Mouse (Mus musculus): ENCODE results near the gene Mad2l2. TPM values are rescaled to one million over a fixed set of nuclear protein-coding genes. Genes with fewer than 3 reads are reported as not detected.

Gene Mad2l2
- polyA plus RNA-seq, 1 experiment from 2014 or later, result 100 TPM

DNA sequence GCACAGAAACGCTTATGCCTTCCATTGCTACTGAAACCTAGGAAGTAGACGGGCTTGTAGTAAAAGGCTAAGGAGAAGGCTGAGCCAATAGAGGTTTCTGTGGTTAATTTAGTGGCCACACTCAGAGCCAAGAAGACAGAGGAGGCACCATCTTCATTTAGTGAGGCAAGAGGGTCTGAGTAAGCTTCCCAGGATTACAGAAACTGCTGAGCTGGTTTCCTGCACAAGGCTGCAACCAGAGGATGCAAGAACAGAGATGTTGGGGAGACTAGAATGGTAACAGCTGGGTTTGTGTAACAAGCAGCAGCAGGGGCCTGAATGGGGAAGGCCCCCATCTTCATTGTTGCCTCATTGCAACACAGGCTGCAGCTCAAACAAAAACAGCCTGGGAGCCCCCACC lies 1.5 kb upstream of the Mad2l2 start:
- peak overlapping the region; percentile 83 for H3K4me2 ChIP-seq (ENCODE audit: low read length)
- H3K27me3 ChIP-seq (ENCODE audit: control insufficient read depth, insufficient read depth, low read depth, low read length), result no peaks in the 10 kb centered on the region
- H3K27ac ChIP-seq (ENCODE audit: low read length), result peak overlapping the region; percentile 97
- H3K36me3 ChIP-seq (ENCODE audit: control insufficient read depth, insufficient read depth, low read length), result no peaks in the 10 kb centered on the region
- peaks cover 26% of the 10 kb centered on the region for H3K4me1 ChIP-seq (ENCODE audit: control insufficient read depth, insufficient read depth, low read length)
- 67% methylated on average over 2 of the region's 2 CpGs for WGBS
- peak overlapping the region; percentile 98; the same call in 1 of the 2 replicates for H3K9ac ChIP-seq (ENCODE audit: low read depth, low read length)
- ATAC-seq, result no peak
- H3K4me3 ChIP-seq (ENCODE audit: low read depth, low read length), result peak overlapping the region; percentile 82
- no peaks in the 10 kb centered on the region for H3K9me3 ChIP-seq (replicated peaks; ENCODE audit: control insufficient read depth, low read length, poor library complexity, severe bottlenecking)

DNA sequence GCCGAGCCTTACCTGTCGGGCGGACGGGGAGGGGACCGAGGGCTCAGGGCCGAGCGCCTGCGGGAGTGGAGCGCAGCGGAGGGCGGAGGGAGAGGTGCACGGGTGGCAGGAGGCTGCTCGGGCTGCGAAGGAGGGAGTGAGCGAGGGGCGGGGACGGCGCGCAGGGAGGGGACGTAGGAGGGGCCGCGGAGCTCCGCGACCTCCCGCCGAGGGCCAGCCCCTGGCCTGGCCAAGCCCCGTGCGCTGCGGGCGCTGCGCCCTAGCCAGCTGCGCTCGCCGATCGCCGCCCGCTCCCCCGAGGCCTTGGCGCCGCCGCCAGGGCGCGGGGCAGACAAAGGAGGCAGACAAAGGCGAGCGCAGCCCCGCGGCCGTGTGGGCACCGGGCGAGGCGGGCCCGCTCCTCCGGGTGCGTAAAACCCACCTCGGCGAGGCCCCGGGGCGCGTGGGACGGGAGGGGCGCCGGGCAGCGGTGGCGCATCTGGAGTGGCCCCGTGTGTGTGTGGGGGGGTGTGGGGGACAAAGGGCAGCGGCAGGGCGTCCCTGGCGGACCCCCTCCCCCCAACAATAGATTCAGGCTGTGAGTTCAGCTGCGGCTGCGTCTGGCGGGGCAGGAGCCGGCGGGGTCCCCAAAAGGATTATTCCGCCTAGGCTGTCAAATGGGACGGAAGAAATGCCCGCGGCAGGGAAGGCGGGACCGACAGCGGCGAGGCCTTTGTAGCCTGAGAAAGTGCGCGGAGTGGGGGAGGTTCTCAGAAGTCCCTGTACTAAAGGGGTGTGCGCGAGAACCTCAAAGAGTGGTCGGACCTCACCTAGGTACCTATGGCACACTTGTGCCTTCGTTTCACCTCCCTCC lies 603 bp downstream of the Mad2l2 start, which contains the start of gene Draxin:
Gene Draxin (minus strand): TSS at position 138 of the 853 bp plus-strand sequence.
- H3K4me1 ChIP-seq (ENCODE audit: control insufficient read depth, insufficient read depth, low read length), result peaks cover 24% of the 10 kb centered on the region
- H3K9me3 ChIP-seq (replicated peaks; ENCODE audit: control insufficient read depth, low read length, poor library complexity, severe bottlenecking), result no peaks in the 10 kb centered on the region
- no peaks in the 10 kb centered on the region for H3K27me3 ChIP-seq (ENCODE audit: control insufficient read depth, insufficient read depth, low read depth, low read length)
- peak within 1 kb of the TSS; percentile 82 for H3K4me3 ChIP-seq (ENCODE audit: low read depth, low read length)
- H3K36me3 ChIP-seq (ENCODE audit: control insufficient read depth, insufficient read depth, low read length), result no peaks in the 10 kb centered on the region
- ATAC-seq, result peak; percentile 73
- peak within 1 kb of the TSS; percentile 98 for H3K9ac ChIP-seq (ENCODE audit: low read depth, low read length)
- H3K27ac ChIP-seq (ENCODE audit: low read length), result peak within 1 kb of the TSS; percentile 97
- WGBS, result under 1% methylated on average over 79 of the region's 87 CpGs
- peak within 1 kb of the TSS; percentile 83 for H3K4me2 ChIP-seq (ENCODE audit: low read length)

DNA sequence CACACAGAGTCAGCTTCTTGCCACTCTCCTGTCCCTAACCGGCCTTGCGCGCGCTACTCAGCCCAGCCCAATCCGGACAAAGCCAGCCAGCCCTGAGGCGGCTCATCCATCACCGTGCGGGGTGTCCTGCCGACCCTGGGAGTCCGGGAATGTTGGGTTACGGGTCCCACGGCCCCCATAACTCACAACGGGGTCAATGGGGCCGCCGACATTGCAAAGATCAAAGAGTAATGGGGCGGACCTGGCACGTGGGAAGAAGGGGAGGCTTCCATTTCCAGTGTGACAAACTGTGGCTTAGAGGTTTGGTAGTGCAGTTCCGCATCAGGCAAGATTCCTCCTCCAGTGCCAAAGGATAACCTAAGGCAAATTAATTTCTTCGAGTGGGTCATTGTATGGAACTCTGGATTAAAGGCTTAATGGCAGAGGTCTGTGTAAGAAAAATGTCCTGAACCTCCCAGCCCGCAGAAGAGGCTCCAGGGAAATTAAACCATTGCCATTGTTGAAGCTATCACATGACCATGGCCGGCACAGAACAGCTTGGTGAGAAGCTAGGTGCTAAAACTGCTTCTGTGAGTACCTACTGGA lies 1.4 kb downstream of the Mad2l2 start:
- H3K4me1 ChIP-seq (ENCODE audit: control insufficient read depth, insufficient read depth, low read length), result peaks cover 24% of the 10 kb centered on the region
- WGBS, result 0% methylated on average over 21 of the region's 21 CpGs
- H3K4me2 ChIP-seq (ENCODE audit: low read length), result peak overlapping the region; percentile 83

DNA sequence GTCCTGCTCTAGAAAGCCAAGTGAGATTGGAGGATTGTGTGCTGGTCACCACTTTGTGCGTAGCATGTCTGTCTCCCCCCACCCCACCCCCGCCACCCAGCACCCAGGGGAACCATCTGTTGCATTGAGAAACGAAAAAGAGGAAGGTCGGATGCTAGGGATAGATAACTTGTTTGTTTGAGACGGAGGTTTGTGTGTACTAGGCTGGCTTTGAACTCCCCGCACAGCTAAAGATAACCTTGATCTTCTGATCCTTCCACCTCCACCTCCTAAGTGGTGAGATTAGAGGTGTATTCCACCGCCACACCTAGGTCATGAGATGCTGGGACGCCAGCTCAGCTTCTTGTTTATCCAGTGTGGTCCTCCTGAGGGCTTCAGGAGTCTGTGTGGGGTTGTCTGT lies 4.8 kb downstream of the Mad2l2 start:
- no peak overlapping the region for H3K27ac ChIP-seq (ENCODE audit: low read length)
- no peak overlapping the region for H3K4me3 ChIP-seq (ENCODE audit: low read depth, low read length)
- ATAC-seq, result no peak
- peaks cover 18% of the 10 kb centered on the region for H3K4me1 ChIP-seq (ENCODE audit: control insufficient read depth, insufficient read depth, low read length)
- no peaks in the 10 kb centered on the region for H3K27me3 ChIP-seq (ENCODE audit: control insufficient read depth, insufficient read depth, low read depth, low read length)
- H3K9ac ChIP-seq (ENCODE audit: low read depth, low read length), result no peak overlapping the region
- no peak overlapping the region for H3K4me2 ChIP-seq (ENCODE audit: low read length)
- WGBS, result 85% methylated on average over 8 of the region's 8 CpGs
- H3K36me3 ChIP-seq (ENCODE audit: control insufficient read depth, insufficient read depth, low read length), result no peaks in the 10 kb centered on the region
- H3K9me3 ChIP-seq (replicated peaks; ENCODE audit: control insufficient read depth, low read length, poor library complexity, severe bottlenecking), result no peaks in the 10 kb centered on the region

More for the DNA sequence above, 1.4 kb downstream of the Mad2l2 start:
- Histone ChIP-seq H3K27ac (ENCODE audit: low read length) (peak overlapping the region; percentile 97), H3K4me3 (ENCODE audit: low read depth, low read length) (peak overlapping the region; percentile 82), H3K36me3 (ENCODE audit: control insufficient read depth, insufficient read depth, low read length) (no peaks in the 10 kb centered on the region), H3K9ac (ENCODE audit: low read depth, low read length) (peak overlapping the region; percentile 98), H3K9me3 (replicated peaks; ENCODE audit: control insufficient read depth, low read length, poor library complexity, severe bottlenecking) (no peaks in the 10 kb centered on the region), H3K27me3 (ENCODE audit: control insufficient read depth, insufficient read depth, low read depth, low read length) (no peaks in the 10 kb centered on the region)
- peak; percentile 61; the same call in 1 of the 2 replicates for ATAC-seq

DNA sequence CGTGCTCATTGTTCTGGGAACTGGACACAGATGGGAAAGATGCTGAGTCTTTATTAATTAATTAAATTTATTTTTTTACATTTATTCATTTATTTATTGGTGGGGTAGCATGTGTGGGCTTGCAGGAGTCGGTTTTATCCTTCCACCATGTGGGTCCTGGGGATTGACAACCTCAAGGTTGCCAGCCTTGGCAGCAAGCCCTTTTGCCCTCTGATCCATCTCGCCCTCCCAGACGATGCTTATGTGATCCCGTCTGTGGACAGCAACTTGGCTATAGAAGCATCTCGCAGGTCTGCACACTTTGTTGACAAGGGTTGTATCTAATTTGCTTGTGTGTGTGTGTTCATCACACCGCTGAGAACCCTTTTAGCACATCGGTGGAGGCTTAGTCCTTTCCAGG lies 7.3 kb downstream of the Mad2l2 start:
- H3K27ac ChIP-seq (ENCODE audit: low read length), result no peak overlapping the region; the same call in 1 of the 2 replicates
- no peak overlapping the region for H3K9ac ChIP-seq (ENCODE audit: low read depth, low read length)
- peaks cover 16% of the 10 kb centered on the region for H3K4me1 ChIP-seq (ENCODE audit: control insufficient read depth, insufficient read depth, low read length)
- H3K27me3 ChIP-seq (ENCODE audit: control insufficient read depth, insufficient read depth, low read depth, low read length), result no peaks in the 10 kb centered on the region
- ATAC-seq, result no peak
- WGBS, result 59% methylated on average over 8 of the region's 8 CpGs
- H3K4me2 ChIP-seq (ENCODE audit: low read length), result no peak overlapping the region
- H3K4me3 ChIP-seq (ENCODE audit: low read depth, low read length), result no peak overlapping the region
- H3K9me3 ChIP-seq (replicated peaks; ENCODE audit: control insufficient read depth, low read length, poor library complexity, severe bottlenecking), result no peaks in the 10 kb centered on the region
- H3K36me3 ChIP-seq (ENCODE audit: control insufficient read depth, insufficient read depth, low read length), result no peaks in the 10 kb centered on the region

DNA sequence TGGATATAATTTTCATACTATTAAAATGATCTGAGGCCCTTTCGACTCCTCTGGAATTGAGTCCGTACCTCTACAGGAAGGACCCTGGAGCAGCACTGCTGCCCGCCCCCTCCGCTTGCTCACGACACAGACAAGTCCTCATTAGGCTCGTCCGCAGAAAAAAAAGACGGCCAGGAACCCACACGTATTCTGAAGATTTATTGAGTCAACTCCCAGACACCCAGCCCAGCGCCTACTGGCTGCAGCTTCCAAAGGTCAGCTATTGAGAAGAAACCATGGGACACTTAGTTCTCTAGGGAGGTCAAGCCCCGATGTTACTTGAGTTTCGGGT lies 9.5 kb downstream of the Mad2l2 start:
- no peak for ATAC-seq
- under 1% methylated on average over 12 of the region's 12 CpGs for WGBS
- peak overlapping the region; percentile 74 for H3K4me3 ChIP-seq (ENCODE audit: low read depth, low read length)

DNA sequence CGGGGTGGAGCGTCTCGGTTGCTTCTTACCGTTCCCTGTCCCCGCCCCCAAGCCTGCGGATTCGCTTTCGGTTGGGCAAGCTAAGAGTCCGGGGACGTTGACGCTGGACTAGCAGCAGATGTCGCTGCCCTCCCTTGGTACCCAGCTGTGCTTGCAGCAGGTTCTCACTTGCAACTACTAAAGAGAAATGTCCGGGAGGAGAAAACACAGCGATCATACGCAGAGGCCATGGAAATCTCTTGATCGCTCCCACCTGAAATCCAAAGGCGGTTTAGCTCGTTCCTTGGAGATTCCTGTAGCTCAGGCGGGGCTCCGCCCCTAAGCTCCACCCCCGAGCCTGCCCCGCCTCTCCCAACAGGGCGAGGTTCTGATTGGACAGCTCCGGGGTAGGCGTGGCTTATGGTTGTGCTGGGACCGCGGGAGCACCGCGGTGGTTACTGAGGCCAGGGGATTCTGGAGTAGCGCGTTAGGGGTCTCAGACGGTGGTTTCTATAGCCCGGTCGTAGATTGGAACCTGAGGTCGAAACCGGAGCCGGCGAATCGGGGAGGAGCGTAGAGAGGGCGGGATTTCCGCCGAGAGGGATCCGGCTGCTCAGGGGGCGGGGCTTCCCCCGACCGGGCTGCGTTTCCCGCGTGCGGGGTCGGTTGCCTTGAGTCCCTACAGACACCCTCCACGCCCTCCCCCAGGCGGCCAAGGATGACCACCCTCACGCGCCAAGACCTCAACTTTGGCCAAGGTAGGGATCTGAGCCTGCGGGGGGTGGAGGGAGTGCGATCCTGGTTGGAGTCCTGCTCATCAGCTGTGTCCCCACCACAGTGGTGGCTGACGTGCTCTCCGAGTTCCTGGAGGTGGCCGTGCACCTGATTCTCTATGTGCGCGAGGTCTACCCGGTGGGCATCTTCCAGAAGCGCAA lies 10.2 kb downstream of the Mad2l2 start:
- H3K27me3 ChIP-seq (ENCODE audit: control insufficient read depth, insufficient read depth, low read depth, low read length), result no peaks in the 10 kb centered on the region
- WGBS, result under 1% methylated on average over 61 of the region's 65 CpGs
- no peaks in the 10 kb centered on the region for H3K9me3 ChIP-seq (replicated peaks; ENCODE audit: control insufficient read depth, low read length, poor library complexity, severe bottlenecking)
- peak overlapping the region; percentile 91 for H3K27ac ChIP-seq (ENCODE audit: low read length)
- H3K4me2 ChIP-seq (ENCODE audit: low read length), result peak overlapping the region; percentile 91
- H3K4me1 ChIP-seq (ENCODE audit: control insufficient read depth, insufficient read depth, low read length), result peaks cover 13% of the 10 kb centered on the region
- peaks cover 5% of the 10 kb centered on the region; the same call in 1 of the 2 replicates for H3K36me3 ChIP-seq (ENCODE audit: control insufficient read depth, insufficient read depth, low read length)
- peak overlapping the region; percentile 85 for H3K9ac ChIP-seq (ENCODE audit: low read depth, low read length)
- peak; percentile 93 for ATAC-seq
- peak overlapping the region; percentile 74 for H3K4me3 ChIP-seq (ENCODE audit: low read depth, low read length)

More for the DNA sequence above, 9.5 kb downstream of the Mad2l2 start:
- peak overlapping the region; percentile 85 for H3K9ac ChIP-seq (ENCODE audit: low read depth, low read length)
- H3K36me3 ChIP-seq (ENCODE audit: control insufficient read depth, insufficient read depth, low read length), result no peaks in the 10 kb centered on the region
- peaks cover 13% of the 10 kb centered on the region for H3K4me1 ChIP-seq (ENCODE audit: control insufficient read depth, insufficient read depth, low read length)
- peak overlapping the region; percentile 91 for H3K4me2 ChIP-seq (ENCODE audit: low read length)
- H3K27me3 ChIP-seq (ENCODE audit: control insufficient read depth, insufficient read depth, low read depth, low read length), result no peaks in the 10 kb centered on the region
- no peaks in the 10 kb centered on the region for H3K9me3 ChIP-seq (replicated peaks; ENCODE audit: control insufficient read depth, low read length, poor library complexity, severe bottlenecking)
- H3K27ac ChIP-seq (ENCODE audit: low read length), result peak overlapping the region; percentile 91

DNA sequence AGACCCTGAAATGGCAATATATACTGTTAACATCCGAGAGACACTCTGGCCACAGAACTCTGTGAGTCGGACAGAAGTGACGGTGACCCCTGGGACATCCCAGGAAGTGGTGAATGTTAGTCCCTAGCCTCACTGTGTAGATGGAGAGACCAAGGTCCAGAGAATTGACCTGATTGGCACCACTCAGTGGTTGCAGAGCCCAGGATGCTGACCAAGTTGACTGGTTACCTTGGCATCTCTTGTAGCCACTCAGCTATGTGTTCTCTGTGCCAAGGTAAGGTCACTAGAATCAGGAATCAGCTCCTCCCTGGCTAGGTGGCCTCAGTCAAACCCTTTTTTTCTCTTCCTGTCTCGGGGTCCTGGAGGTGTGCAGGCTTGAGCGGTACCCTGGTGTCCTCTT lies 13.5 kb downstream of the Mad2l2 start:
- Histone ChIP-seq H3K27ac (ENCODE audit: low read length) (no peak overlapping the region), H3K9ac (ENCODE audit: low read depth, low read length) (no peak overlapping the region), H3K4me2 (ENCODE audit: low read length) (no peak overlapping the region), H3K27me3 (ENCODE audit: control insufficient read depth, insufficient read depth, low read depth, low read length) (no peaks in the 10 kb centered on the region), H3K9me3 (replicated peaks; ENCODE audit: control insufficient read depth, low read length, poor library complexity, severe bottlenecking) (no peaks in the 10 kb centered on the region), H3K4me1 (ENCODE audit: control insufficient read depth, insufficient read depth, low read length) (peaks cover 13% of the 10 kb centered on the region), H3K4me3 (ENCODE audit: low read depth, low read length) (no peak overlapping the region), H3K36me3 (ENCODE audit: control insufficient read depth, insufficient read depth, low read length) (peaks cover 17% of the 10 kb centered on the region)
- ATAC-seq, result no peak
- WGBS, result 89% methylated on average over 5 of the region's 5 CpGs

All from midbrain, embryonic 16.5 days (tissue).